Mouse (Mus musculus) myocyte (in vitro differentiated cells): ENCODE measurements around the gene A830005F24Rik.

ENCODE experiments used
- CEBPB ChIP-seq: IDR thresholded peaks from 2 replicates; pipeline ENCODE4 v1.6.1; 2011; ENCODE audit warnings: mild to moderate bottlenecking, moderate library complexity; ENCODE audit not compliant: poor library complexity, insufficient read depth, severe bottlenecking
- E2F4 ChIP-seq: IDR thresholded peaks from one replicate; pipeline ENCODE4 v1.6.1; 2011; ENCODE audit warnings: mild to moderate bottlenecking, control low read depth, moderate library complexity; ENCODE audit not compliant: insufficient read depth
- MYOG ChIP-seq, 3 experiments: IDR thresholded peaks; one replicate each; pipeline ENCODE4 v1.6.1; 2011; ENCODE audit warnings: control low read depth in 2 of 3, low read depth in 2 of 3, mild to moderate bottlenecking in 2 of 3; ENCODE audit not compliant: insufficient read length in 2 of 3, control insufficient read depth in 1 of 3, insufficient read depth in 1 of 3
- POLR2A ChIP-seq: IDR thresholded peaks from one replicate; pipeline ENCODE4 v1.6.1; 2011; ENCODE audit warnings: low read depth, mild to moderate bottlenecking, control low read depth, moderate library complexity; ENCODE audit not compliant: insufficient read length
- POLR2AphosphoS2 ChIP-seq: IDR thresholded peaks from one replicate; pipeline ENCODE4 v1.6.1; 2011; ENCODE audit warnings: low read depth, control low read depth; ENCODE audit not compliant: insufficient read length
- REST ChIP-seq: IDR thresholded peaks from one replicate; pipeline ENCODE4 v1.6.1; 2011; ENCODE audit warnings: mild to moderate bottlenecking, control low read depth, moderate library complexity; ENCODE audit not compliant: insufficient read depth, insufficient read length
- TCF12 ChIP-seq: IDR thresholded peaks from one replicate; pipeline ENCODE4 v1.6.1; 2011; ENCODE audit warnings: mild to moderate bottlenecking, control low read depth; ENCODE audit not compliant: poor library complexity, insufficient read depth, severe bottlenecking
- USF1 ChIP-seq: IDR thresholded peaks from one replicate; pipeline ENCODE4 v1.6.1; 2011; ENCODE audit warnings: low read depth, mild to moderate bottlenecking, control low read depth, moderate library complexity

DNA sequence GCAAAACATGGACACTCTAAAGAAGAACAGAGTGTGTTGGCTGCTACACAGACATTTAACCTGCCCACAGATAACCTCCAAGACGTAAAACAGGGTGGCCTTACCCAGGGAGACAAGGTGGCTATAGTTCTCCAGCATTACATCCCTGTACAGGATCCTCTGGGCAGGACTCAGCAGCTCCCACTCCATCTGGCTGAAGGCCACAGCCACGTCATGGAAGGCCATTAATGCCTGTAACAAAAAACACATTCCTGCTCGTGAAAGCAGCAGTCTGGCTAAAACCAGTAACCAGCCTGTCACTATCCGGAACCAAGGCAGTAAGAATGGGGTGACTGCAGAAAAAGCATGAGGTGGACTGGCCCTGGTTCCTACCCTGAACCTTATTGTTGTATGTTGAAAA, 14.7 kb upstream of the A830005F24Rik start:
- TF ChIP-seq POLR2A (no peak), USF1 (no peak), TCF12 (no peak), E2F4 (no peak), POLR2AphosphoS2 (no peak), CEBPB (no peak), REST (no peak), MYOG (IDR thresholded peaks at IDR 0.05; ENCODE audit: control insufficient read depth in 1 of 3, insufficient read depth in 1 of 3, insufficient read length in 2 of 3, low read depth in 2 of 3) (no peak)
